Mouse (Mus musculus): ENCODE measurements around the gene Foxn1. TPM values are rescaled to one million over a fixed set of nuclear protein-coding genes. Genes with fewer than 3 reads are reported as not detected.
A peak's percentile ranks its signal among the peaks of the same experiment; 100 is the strongest.

Gene Foxn1
- polyA plus RNA-seq, 1 experiment from 2014 or later = not detected

DNA sequence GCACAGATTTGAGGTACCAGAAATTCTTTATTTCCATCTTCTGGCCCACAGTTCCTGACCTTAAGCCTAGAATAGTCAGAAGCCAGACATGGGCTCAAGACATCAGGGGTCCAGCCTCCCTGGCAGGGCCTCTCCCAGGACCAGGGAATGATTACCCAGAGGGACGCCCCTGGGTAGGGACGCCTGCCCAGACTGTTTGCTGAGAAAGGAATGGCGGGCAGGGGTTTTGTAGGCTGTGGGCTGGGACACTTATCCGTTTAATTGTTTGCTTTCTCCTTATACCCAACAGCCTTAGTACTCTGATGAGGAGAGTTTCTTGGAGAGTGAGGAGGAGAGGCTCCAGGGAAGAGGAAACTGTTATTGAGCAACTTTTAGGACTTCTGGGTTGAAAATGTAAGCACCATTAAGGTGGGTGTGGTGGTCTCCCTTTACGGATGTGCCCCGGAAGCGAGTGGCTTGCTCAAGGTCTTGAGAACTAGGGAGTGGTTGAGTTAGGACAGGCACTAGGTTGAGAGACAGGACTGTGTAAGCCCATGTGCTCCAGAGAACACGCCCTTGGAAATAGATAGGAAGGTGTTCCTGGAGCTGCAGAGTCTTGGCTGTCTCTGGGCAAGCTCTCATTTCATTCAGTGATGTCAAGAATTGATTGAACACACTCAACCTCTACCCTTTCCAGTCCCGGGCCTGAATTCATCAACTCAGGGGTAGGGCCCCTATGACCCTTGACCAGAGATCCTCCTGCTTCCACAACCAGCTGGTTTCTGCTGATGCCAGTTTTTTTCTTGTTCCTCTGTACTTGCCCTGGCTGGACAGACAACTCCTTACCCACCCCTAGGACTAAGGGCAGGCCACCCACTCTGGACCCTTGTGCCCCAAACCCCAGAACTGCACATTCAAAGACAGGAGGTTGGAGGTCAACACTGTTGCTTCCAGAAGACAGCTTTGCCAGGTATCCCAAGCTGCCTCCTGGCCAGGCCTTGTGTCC, 22.2 kb upstream of the Foxn1 start:
- Histone ChIP-seq H3K4me2 (replicated peaks; ENCODE audit: low read depth, low read length) (no peak overlapping the region), H3K27ac (ENCODE audit: low read depth, low read length) (no peak overlapping the region), H3K9me3 (ENCODE audit: control insufficient read depth, low read length) (no peaks in the 10 kb centered on the region), H3K9ac (ENCODE audit: low read depth, low read length) (no peak overlapping the region), H3K36me3 (ENCODE audit: control insufficient read depth, insufficient read depth, low read length) (no peaks in the 10 kb centered on the region), H3K27me3 (ENCODE audit: control insufficient read depth, insufficient read depth, low read length) (no peaks in the 10 kb centered on the region), H3K4me1 (ENCODE audit: control insufficient read depth, insufficient read depth, low read length) (no peaks in the 10 kb centered on the region), H3K4me3 (ENCODE audit: low read length) (no peak overlapping the region)
- WGBS = 73% methylated on average over 9 of the region's 9 CpGs
- no peak for ATAC-seq (ENCODE audit: low FRiP score, low TSS enrichment)

DNA sequence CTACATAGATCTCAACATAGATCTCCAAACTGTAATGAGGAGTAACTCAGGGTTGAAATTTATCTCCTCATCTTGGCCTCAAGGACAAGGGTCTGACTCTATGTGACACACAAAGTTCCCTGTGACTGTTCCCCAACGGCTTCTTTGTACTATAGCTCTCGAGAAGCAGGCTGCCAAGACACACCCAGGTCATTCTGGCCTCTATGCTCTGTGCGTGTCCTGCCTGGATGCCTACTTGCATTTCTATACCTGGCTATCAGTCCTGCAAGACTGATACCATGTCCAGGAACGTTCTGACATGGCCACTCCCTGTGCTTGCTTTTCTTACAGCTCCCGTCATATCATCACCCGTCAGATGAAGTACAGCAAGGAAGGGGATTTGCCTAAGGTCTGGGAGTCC, 15.7 kb upstream of the Foxn1 start:
- Histone ChIP-seq H3K4me3 (ENCODE audit: low read length) (no peak overlapping the region), H3K27ac (ENCODE audit: low read depth, low read length) (no peak overlapping the region), H3K36me3 (ENCODE audit: control insufficient read depth, insufficient read depth, low read length) (no peaks in the 10 kb centered on the region), H3K9me3 (ENCODE audit: control insufficient read depth, low read length) (no peaks in the 10 kb centered on the region), H3K27me3 (ENCODE audit: control insufficient read depth, insufficient read depth, low read length) (no peaks in the 10 kb centered on the region), H3K9ac (ENCODE audit: low read depth, low read length) (no peak overlapping the region), H3K4me2 (replicated peaks; ENCODE audit: low read depth, low read length) (no peak overlapping the region), H3K4me1 (ENCODE audit: control insufficient read depth, insufficient read depth, low read length) (peaks cover 12% of the 10 kb centered on the region; the same call in 1 of the 2 replicates)
- ATAC-seq (ENCODE audit: low FRiP score, low TSS enrichment) = no peak
- WGBS = 72% methylated on average over 6 of the region's 6 CpGs

DNA sequence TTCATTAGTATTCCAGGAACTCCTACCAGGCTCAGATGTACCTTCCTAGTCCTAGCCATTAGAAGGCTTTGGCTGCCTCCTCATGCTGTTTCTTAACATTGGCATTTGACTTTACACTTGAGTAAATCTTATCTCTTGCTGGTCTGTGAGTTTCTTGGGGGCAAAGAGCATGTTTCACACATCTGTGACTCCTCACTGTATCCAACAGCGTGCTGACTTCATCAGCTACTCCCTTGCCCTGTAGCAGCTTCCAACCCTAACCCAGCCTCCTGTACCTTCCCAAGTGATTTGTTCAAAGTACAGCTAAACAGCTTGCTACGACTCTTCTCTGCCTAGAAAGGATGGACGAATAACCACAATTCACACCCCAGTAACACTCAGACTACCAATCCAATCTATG, 15.1 kb upstream of the Foxn1 start:
- Histone ChIP-seq H3K4me3 (ENCODE audit: low read length) (no peak overlapping the region), H3K9ac (ENCODE audit: low read depth, low read length) (no peak overlapping the region), H3K4me2 (replicated peaks; ENCODE audit: low read depth, low read length) (no peak overlapping the region), H3K27ac (ENCODE audit: low read depth, low read length) (no peak overlapping the region), H3K36me3 (ENCODE audit: control insufficient read depth, insufficient read depth, low read length) (no peaks in the 10 kb centered on the region), H3K4me1 (ENCODE audit: control insufficient read depth, insufficient read depth, low read length) (peaks cover 14% of the 10 kb centered on the region; the same call in 1 of the 2 replicates), H3K9me3 (ENCODE audit: control insufficient read depth, low read length) (no peaks in the 10 kb centered on the region), H3K27me3 (ENCODE audit: control insufficient read depth, insufficient read depth, low read length) (no peaks in the 10 kb centered on the region)
- no peak for ATAC-seq (ENCODE audit: low FRiP score, low TSS enrichment)
- WGBS = 70% methylated on average over 3 of the region's 3 CpGs

DNA sequence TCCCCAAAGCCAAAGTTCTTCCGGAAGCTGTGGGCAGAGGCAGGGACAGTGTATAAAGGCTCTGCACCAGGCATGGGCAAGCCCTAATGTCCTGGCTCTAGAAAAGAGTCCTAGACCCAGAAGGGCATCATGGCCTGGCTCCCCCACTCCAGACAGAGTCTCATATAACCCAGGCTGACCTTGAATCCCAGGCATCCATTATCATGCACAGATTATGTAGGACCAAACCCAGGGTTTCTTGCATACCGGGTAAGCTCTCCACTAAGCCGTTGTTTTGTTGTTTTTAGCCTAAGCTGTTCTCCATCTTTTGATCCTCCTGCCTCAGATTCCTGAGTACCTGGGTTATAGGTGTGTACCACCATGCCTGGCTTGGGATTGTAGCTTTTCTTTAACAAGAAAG, 14.6 kb upstream of the Foxn1 start:
- H3K27me3 ChIP-seq (ENCODE audit: control insufficient read depth, insufficient read depth, low read length) = no peaks in the 10 kb centered on the region
- peaks cover 14% of the 10 kb centered on the region; the same call in 1 of the 2 replicates for H3K4me1 ChIP-seq (ENCODE audit: control insufficient read depth, insufficient read depth, low read length)
- H3K36me3 ChIP-seq (ENCODE audit: control insufficient read depth, insufficient read depth, low read length) = no peaks in the 10 kb centered on the region
- no peaks in the 10 kb centered on the region for H3K9me3 ChIP-seq (ENCODE audit: control insufficient read depth, low read length)
- ATAC-seq (ENCODE audit: low FRiP score, low TSS enrichment) = no peak
- no peak overlapping the region for H3K4me2 ChIP-seq (replicated peaks; ENCODE audit: low read depth, low read length)
- WGBS = 65% methylated on average over 3 of the region's 3 CpGs
- H3K9ac ChIP-seq (ENCODE audit: low read depth, low read length) = no peak overlapping the region
- no peak overlapping the region for H3K27ac ChIP-seq (ENCODE audit: low read depth, low read length)
- H3K4me3 ChIP-seq (ENCODE audit: low read length) = no peak overlapping the region

DNA sequence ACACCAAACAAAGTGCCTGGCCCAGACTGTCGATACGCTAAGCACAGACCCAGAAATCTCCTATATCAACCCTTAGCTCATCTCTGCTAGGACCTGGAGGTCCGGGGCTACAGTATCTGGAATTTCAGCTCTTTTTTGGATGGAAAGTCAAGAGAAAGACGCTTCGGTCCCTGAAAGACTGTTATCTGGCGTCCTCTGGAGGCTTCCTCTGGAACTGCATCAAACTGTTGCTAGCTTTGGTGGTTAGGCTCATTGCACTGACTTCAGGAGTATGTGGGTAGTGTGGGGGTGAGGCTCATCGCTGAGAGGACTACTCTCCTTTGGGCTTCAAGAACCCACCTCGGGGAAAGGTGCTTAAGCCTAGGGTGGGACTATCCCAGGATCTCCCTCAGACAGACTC, 13.3 kb upstream of the Foxn1 start:
- ATAC-seq (ENCODE audit: low FRiP score, low TSS enrichment) = peak; percentile 36; the same call in 1 of the 2 replicates
- H3K9ac ChIP-seq (ENCODE audit: low read depth, low read length) = no peak overlapping the region
- H3K36me3 ChIP-seq (ENCODE audit: control insufficient read depth, insufficient read depth, low read length) = no peaks in the 10 kb centered on the region
- H3K4me1 ChIP-seq (ENCODE audit: control insufficient read depth, insufficient read depth, low read length) = peaks cover 14% of the 10 kb centered on the region; the same call in 1 of the 2 replicates
- no peaks in the 10 kb centered on the region for H3K9me3 ChIP-seq (ENCODE audit: control insufficient read depth, low read length)
- H3K4me3 ChIP-seq (ENCODE audit: low read length) = no peak overlapping the region
- H3K4me2 ChIP-seq (replicated peaks; ENCODE audit: low read depth, low read length) = no peak overlapping the region
- H3K27ac ChIP-seq (ENCODE audit: low read depth, low read length) = no peak overlapping the region
- 17% methylated on average over 8 of the region's 8 CpGs for WGBS
- H3K27me3 ChIP-seq (ENCODE audit: control insufficient read depth, insufficient read depth, low read length) = no peaks in the 10 kb centered on the region

DNA sequence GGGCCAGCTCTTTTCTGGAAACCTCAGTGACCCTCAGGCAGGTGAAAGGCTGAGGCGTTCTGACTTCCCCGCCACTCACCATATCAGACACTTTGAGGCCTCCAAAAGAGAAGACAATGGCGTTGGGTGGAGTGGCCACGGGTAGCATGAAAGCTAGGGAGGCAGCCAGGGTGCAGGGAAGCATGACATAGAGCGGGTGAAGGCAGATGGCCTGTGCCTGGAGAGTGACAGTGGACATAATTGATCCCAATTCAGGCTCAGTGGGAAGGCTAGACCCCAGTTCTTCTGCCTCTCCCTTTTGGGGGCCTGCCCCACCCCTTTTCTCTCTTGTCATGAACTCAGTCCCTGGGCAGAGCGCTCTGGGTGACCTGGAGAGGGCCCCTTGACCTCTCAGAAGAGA, 11.9 kb upstream of the Foxn1 start:
- 50% methylated on average over 6 of the region's 6 CpGs for WGBS
- no peak for ATAC-seq (ENCODE audit: low FRiP score, low TSS enrichment)
- H3K9ac ChIP-seq (ENCODE audit: low read depth, low read length) = no peak overlapping the region
- peaks cover 14% of the 10 kb centered on the region; the same call in 1 of the 2 replicates for H3K4me1 ChIP-seq (ENCODE audit: control insufficient read depth, insufficient read depth, low read length)
- H3K27ac ChIP-seq (ENCODE audit: low read depth, low read length) = no peak overlapping the region
- H3K4me2 ChIP-seq (replicated peaks; ENCODE audit: low read depth, low read length) = no peak overlapping the region
- H3K36me3 ChIP-seq (ENCODE audit: control insufficient read depth, insufficient read depth, low read length) = no peaks in the 10 kb centered on the region
- no peaks in the 10 kb centered on the region for H3K27me3 ChIP-seq (ENCODE audit: control insufficient read depth, insufficient read depth, low read length)
- no peak overlapping the region for H3K4me3 ChIP-seq (ENCODE audit: low read length)
- H3K9me3 ChIP-seq (ENCODE audit: control insufficient read depth, low read length) = no peaks in the 10 kb centered on the region

DNA sequence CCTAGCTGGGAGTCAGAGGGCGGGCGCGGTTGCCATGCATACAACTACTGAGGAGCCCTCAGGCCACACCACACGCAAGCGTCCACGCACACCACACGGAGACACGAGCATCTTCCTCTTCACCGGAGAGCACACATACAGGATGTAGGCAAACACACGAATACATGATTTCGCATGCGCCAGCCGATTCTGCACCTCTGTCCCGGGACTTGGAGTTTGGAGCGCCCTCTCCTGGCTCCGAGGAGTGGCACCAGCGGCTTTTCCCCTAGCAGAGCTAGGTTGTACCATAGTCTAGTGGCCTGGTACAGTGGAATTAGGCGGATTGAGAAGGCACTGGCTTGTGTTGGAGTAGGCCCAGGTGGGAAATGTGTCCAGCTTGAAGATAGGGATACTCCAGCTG, 11.0 kb upstream of the Foxn1 start:
- Histone ChIP-seq H3K4me1 (ENCODE audit: control insufficient read depth, insufficient read depth, low read length) (peaks cover 14% of the 10 kb centered on the region; the same call in 1 of the 2 replicates), H3K4me3 (ENCODE audit: low read length) (no peak overlapping the region; the same call in 1 of the 2 replicates), H3K36me3 (ENCODE audit: control insufficient read depth, insufficient read depth, low read length) (no peaks in the 10 kb centered on the region), H3K4me2 (replicated peaks; ENCODE audit: low read depth, low read length) (peak overlapping the region; percentile 30; the same call in 1 of the 2 replicates), H3K27me3 (ENCODE audit: control insufficient read depth, insufficient read depth, low read length) (no peaks in the 10 kb centered on the region), H3K9me3 (ENCODE audit: control insufficient read depth, low read length) (no peaks in the 10 kb centered on the region), H3K27ac (ENCODE audit: low read depth, low read length) (peak overlapping the region; percentile 30; the same call in 1 of the 2 replicates), H3K9ac (ENCODE audit: low read depth, low read length) (no peak overlapping the region)
- peak; percentile 47; the same call in 1 of the 2 replicates for ATAC-seq (ENCODE audit: low FRiP score, low TSS enrichment)
- 11% methylated on average over 18 of the region's 18 CpGs for WGBS

DNA sequence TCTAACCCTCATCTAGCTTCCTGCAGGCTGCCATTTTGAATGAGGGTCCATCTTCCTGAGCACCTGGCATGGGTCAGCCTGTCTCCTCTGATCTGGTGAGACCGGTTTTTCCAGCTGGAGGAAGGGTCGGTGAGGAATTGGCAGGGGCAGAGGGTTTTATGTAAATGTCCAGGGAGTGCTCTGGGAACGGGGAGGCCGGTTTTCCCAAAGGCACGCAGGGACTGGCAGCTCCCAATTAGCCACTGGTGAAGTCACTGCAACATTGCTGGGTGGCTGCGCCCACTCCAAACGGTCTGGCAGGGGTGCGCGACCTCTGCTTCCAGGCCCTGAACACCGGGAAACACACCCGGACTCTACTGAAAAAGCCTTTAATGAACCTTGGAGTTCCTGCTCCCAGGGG, 10.6 kb upstream of the Foxn1 start:
- no peaks in the 10 kb centered on the region for H3K9me3 ChIP-seq (ENCODE audit: control insufficient read depth, low read length)
- no peaks in the 10 kb centered on the region for H3K27me3 ChIP-seq (ENCODE audit: control insufficient read depth, insufficient read depth, low read length)
- ATAC-seq (ENCODE audit: low FRiP score, low TSS enrichment) = no peak
- H3K4me2 ChIP-seq (replicated peaks; ENCODE audit: low read depth, low read length) = peak overlapping the region; percentile 30; the same call in 1 of the 2 replicates
- no peak overlapping the region for H3K4me3 ChIP-seq (ENCODE audit: low read length)
- no peaks in the 10 kb centered on the region for H3K36me3 ChIP-seq (ENCODE audit: control insufficient read depth, insufficient read depth, low read length)
- 36% methylated on average over 11 of the region's 11 CpGs for WGBS
- H3K4me1 ChIP-seq (ENCODE audit: control insufficient read depth, insufficient read depth, low read length) = peaks cover 14% of the 10 kb centered on the region; the same call in 1 of the 2 replicates
- H3K27ac ChIP-seq (ENCODE audit: low read depth, low read length) = peak overlapping the region; percentile 30; the same call in 1 of the 2 replicates
- no peak overlapping the region for H3K9ac ChIP-seq (ENCODE audit: low read depth, low read length)

DNA sequence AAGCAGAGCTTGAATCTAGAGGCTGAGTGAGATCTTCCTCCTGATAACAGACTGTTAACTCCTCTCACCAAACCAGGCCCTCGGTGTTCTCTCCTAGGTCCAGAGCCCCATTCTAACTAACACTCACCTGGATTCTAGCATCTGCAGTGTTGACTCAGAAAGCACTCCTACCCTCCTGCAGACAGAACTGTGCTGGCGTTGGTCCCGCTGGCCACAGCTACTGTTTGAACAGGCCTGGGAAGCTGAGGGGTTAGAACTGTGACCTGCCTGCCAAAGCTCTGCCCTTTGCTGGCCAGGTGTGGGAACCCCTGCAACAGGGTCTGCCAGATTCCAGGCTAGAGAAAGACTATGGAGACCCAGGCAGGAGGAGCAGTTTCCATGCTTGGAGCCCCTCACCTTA, 6.4 kb upstream of the Foxn1 start:
- Histone ChIP-seq H3K27me3 (ENCODE audit: control insufficient read depth, insufficient read depth, low read length) (no peaks in the 10 kb centered on the region), H3K4me1 (ENCODE audit: control insufficient read depth, insufficient read depth, low read length) (peaks cover 7% of the 10 kb centered on the region; the same call in 1 of the 2 replicates), H3K36me3 (ENCODE audit: control insufficient read depth, insufficient read depth, low read length) (no peaks in the 10 kb centered on the region), H3K9ac (ENCODE audit: low read depth, low read length) (no peak overlapping the region), H3K4me2 (replicated peaks; ENCODE audit: low read depth, low read length) (no peak overlapping the region), H3K4me3 (ENCODE audit: low read length) (no peak overlapping the region), H3K9me3 (ENCODE audit: control insufficient read depth, low read length) (no peaks in the 10 kb centered on the region), H3K27ac (ENCODE audit: low read depth, low read length) (no peak overlapping the region)
- ATAC-seq (ENCODE audit: low FRiP score, low TSS enrichment) = no peak
- WGBS = 83% methylated on average over 3 of the region's 3 CpGs

Measured in kidney, embryonic 14.5 days (tissue).